Mouse (Mus musculus) urinary bladder, postnatal 25 days (tissue): Measurements from ENCODE around the gene Sapcd1.
"Not testable (repeated sequence)": the region's sequence is repeated elsewhere in the genome, so short reads cannot be mapped to it uniquely, and the experiment has no call there.

ENCODE experiments used
- DNase-seq: peaks from one replicate; pipeline ENCODE4 v3.0.0; 2022; ENCODE audit warnings: low spot score

Gene Sapcd1

GRCm38 (mm10) chr17:35007387-35007991 is 20.3 kb downstream of the Sapcd1 start:
- no peak for DNase-seq

GRCm38 (mm10) chr17:35005902-35006301 is 21.9 kb downstream of the Sapcd1 start:
- not testable (repeated sequence) for DNase-seq

GRCm38 (mm10) chr17:35005158-35005557 is 22.7 kb downstream of the Sapcd1 start:
- DNase-seq = no peak

DNA sequence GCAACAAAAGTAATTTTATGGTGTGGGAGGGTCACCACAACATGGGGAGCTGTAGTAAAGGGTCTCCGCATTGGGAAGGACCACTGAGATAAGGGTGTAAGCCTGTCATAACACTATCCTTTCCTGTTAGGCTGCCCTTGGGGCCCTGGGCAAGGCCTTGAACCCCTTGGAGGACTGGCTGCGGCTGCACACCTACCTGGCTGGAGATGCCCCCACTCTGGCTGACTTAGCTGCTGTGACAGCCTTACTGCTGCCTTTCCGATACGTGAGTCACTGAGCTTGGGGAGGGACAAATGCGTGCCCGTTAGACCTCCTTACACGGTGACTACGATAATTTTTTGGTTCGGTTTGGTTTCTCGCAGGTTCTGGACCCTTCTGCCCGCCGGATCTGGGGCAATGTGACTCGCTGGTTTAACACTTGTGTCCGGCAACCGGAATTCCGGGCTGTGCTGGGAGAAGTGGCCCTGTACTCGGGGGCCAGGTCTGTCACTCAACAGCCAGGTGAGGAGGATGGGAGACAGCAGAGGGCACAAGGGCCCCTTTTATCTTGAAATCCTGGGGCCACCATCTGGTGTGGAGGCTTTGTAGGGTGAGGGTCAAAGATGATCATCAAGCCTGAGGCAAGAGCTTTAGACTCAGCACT is 23.6 kb downstream of the Sapcd1 start:
- DNase-seq = no peak

- no peak for DNase-seq
Measured at GRCm38 (mm10) chr17:35003022-35003838, 24.6 kb downstream of the Sapcd1 start.

DNA sequence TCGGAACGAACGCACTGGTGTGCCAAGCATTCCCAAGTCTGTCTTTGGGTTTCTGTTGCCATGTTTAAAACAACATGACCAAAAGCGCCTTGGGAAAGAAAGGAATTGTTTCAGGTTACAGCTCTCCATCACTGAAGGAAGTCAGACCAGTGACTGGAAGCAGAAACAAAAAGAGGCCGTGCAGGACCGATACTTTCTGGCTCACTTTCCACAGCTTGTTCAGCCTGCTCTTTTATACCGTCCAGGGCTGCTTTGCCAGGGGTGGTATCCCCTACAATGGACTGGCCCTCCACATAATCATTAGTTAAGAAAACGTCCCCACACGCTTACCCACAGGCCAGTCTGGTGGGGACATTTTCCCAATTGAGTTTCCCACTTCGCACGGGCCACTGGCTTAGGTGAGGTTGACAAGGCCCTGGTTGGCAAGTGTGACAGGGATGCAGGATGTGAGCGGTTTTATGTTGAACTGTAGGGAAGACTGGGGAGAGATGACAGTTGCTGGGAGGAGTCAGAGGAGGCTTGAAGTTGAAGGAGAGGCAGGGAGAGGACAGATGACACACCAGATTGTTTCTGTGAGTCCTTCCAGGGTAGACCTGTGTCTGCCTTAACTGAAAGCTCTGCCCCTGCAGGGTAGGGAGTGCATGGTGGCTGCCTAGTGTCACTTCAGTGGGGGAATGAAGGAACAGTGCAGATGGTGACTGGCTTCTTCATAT is 25.5 kb downstream of the Sapcd1 start:
- DNase-seq = no peak

GRCm38 (mm10) chr17:35001452-35002152 is 26.2 kb downstream of the Sapcd1 start:
- DNase-seq = no peak

GRCm38 (mm10) chr17:35000717-35001451 is 26.9 kb downstream of the Sapcd1 start, which contains the start of gene Vars:
Vars (plus strand) TSS chr17:35000987.
- peak; percentile 89 for DNase-seq

- not testable (repeated sequence) for DNase-seq
Measured at GRCm38 (mm10) chr17:34999871-35000716, 27.7 kb downstream of the Sapcd1 start.

DNA sequence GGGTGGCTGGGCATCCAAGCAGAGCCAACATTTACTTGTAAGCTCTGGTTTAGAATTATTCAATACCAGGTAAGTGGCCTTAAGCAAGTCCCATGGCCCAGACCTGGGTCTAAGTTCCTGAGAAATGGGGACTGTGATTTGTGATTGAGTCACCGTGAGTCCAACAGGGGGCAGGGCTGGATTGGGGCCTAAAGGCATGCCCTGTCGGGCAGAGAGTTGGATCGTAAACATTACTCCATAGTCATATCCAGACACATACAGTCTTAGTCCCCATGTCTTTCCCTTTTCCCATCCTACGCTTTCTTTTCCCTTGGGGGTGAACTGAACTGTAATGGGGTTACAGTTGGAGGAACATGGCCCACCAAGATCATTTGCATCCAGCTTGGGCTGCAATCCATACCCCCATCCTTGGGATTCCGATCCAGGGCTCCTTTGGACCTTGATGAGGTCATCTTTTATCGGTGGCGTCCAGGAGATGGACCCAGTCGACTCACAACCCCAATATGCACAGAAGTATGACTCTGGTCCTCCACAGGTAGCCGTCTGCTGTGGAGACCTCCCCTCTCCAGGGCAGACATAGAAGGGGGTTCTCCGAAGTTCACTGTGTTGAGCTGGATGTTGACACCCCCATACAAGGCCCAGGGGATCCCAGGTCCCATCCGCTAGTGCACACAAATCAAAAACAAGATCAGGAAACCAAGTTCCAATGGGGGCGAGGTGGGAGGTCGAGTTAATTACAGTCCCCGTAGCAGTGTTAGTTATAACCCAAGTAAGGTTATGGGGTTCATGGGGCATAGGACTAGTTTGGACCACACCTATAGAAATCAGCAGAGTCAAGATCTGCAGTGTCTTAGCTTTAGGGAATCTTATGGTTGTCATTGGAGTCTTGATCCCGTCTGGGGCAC is 29.0 kb downstream of the Sapcd1 start:
- no peak for DNase-seq

- no peak for DNase-seq
Measured at GRCm38 (mm10) chr17:34997142-34997483, 30.7 kb downstream of the Sapcd1 start.

DNA sequence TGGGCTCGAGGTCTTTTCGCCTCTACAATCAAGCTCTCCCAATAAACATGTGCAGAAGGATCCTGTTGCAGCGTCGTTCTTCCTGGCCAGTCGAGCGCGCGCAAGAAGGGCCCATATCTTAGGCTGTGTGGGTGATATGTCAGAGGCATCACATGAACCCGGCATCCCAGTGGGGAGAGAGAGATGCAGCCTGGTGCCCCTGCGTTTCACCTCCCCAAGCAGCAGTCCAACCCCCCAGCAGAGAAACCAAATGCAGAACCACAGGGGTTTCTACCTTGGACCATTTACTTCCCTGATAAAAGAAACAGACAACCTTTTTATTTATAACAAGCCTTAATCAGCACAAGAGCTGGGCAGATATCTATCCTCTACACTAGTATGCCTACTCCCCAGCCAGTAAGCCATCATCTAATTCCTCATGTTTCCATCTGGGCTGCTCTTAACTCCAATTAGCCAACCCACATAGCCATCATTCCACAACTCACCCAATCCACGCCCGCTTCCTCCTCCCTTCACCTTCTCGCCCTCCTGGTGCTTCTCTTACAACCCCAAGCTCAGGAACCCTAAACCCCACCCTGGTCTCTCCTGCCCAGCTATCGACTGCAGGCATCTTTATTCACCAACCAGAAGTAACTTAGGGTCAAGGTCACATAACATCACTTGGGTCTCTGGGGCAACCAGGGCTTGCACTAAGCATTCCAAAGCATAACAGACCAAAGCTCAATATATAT is 31.2 kb downstream of the Sapcd1 start:
- DNase-seq = no peak

DNA sequence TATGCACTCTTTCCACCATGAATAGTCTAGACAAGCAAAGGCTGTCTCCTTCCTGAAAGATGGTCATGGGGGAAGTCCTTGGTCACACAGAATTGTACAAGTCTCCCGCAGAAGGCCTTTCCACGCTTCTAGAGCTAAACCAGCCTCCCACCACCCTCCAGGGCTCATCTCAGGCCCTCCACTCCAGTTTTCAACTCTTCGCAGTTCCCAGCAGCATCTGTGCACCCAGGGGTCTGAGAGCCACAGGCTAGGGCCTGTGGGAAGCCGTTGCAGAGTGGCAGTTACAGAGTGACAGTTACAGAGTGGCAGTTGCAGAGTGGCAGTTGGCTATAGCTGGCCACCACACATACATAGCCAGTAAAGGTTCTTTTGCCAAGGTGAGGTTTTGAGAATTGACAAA is 31.9 kb downstream of the Sapcd1 start:
- not testable (repeated sequence) for DNase-seq

- DNase-seq = not testable (repeated sequence)
Measured at GRCm38 (mm10) chr17:34995192-34995591, 32.6 kb downstream of the Sapcd1 start.

- DNase-seq = no peak
Measured at GRCm38 (mm10) chr17:34994751-34995150, 33.1 kb downstream of the Sapcd1 start.

DNA sequence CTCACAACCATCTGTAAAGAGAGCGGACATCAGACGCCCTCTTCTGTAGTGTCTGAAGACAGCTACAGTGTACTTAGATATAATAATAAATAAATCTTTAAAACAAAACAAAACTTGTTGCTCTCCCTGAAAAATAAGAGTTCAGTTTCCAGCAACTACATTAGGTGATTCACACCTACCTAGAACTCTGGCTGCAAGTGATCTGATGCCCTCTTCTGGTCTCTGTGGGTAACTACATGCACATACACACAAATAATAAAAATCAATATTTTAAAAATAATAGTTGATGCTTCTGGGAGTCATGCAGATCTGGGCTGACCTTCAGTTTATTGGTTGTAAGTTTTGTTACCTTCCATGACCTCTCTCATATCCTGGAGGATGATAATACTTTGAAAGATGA is 43.6 kb downstream of the Sapcd1 start:
- DNase-seq = no peak

- DNase-seq = no peak
Measured at GRCm38 (mm10) chr17:34982328-34982727, 45.5 kb downstream of the Sapcd1 start.

GRCm38 (mm10) chr17:34981690-34982180 is 46.1 kb downstream of the Sapcd1 start, which contains the start of gene Lsm2:
Lsm2 (plus strand) TSS chr17:34981862.
- peak; percentile 85 for DNase-seq
